Mouse (Mus musculus) myocyte (in vitro differentiated cells): ENCODE measurements at regions not wholly inside any gene's neighbourhood (a gene's known extent, or its start where the extent isn't known, plus 50 kb on each side); places are given as distances from the start of the nearest gene placed in this dataset.

Experiments
- E2F4 ChIP-seq: IDR thresholded peaks from one replicate; pipeline ENCODE4 v1.6.1; 2011; ENCODE audit warnings: mild to moderate bottlenecking, control low read depth, moderate library complexity; ENCODE audit not compliant: insufficient read depth
- MAX ChIP-seq: IDR thresholded peaks from one replicate; pipeline ENCODE4 v1.6.1; 2011; ENCODE audit warnings: low read depth, mild to moderate bottlenecking, control low read depth
- MYOD1 ChIP-seq, 3 experiments: IDR thresholded peaks; one replicate each; pipeline ENCODE4 v1.6.1; 2011; ENCODE audit warnings: control low read depth in 2 of 3, low read depth in 2 of 3, mild to moderate bottlenecking in 2 of 3, moderate library complexity in 1 of 3; ENCODE audit not compliant: insufficient read length in 2 of 3, control insufficient read depth in 1 of 3
- MYOG ChIP-seq, 3 experiments: IDR thresholded peaks; one replicate each; pipeline ENCODE4 v1.6.1; 2011; ENCODE audit warnings: control low read depth in 2 of 3, low read depth in 2 of 3, mild to moderate bottlenecking in 2 of 3; ENCODE audit not compliant: insufficient read length in 2 of 3, control insufficient read depth in 1 of 3, insufficient read depth in 1 of 3
- POLR2A ChIP-seq: IDR thresholded peaks from one replicate; pipeline ENCODE4 v1.6.1; 2011; ENCODE audit warnings: low read depth, mild to moderate bottlenecking, control low read depth, moderate library complexity; ENCODE audit not compliant: insufficient read length
- POLR2AphosphoS2 ChIP-seq: IDR thresholded peaks from one replicate; pipeline ENCODE4 v1.6.1; 2011; ENCODE audit warnings: low read depth, control low read depth; ENCODE audit not compliant: insufficient read length
- REST ChIP-seq: IDR thresholded peaks from one replicate; pipeline ENCODE4 v1.6.1; 2011; ENCODE audit warnings: mild to moderate bottlenecking, control low read depth, moderate library complexity; ENCODE audit not compliant: insufficient read depth, insufficient read length
- TCF12 ChIP-seq: IDR thresholded peaks from one replicate; pipeline ENCODE4 v1.6.1; 2011; ENCODE audit warnings: mild to moderate bottlenecking, control low read depth; ENCODE audit not compliant: poor library complexity, insufficient read depth, severe bottlenecking
- USF1 ChIP-seq: IDR thresholded peaks from one replicate; pipeline ENCODE4 v1.6.1; 2011; ENCODE audit warnings: low read depth, mild to moderate bottlenecking, control low read depth, moderate library complexity

- TF ChIP-seq POLR2A (no peak), POLR2AphosphoS2 (no peak), TCF12 (no peak), USF1 (no peak), E2F4 (no peak), REST (no peak), MAX (no peak), MYOG (IDR thresholded peaks at IDR 0.05; ENCODE audit: control insufficient read depth in 1 of 3, insufficient read depth in 1 of 3, insufficient read length in 2 of 3, low read depth in 2 of 3) (no peak), MYOD1 (IDR thresholded peaks at IDR 0.05; ENCODE audit: control insufficient read depth in 1 of 3, insufficient read length in 2 of 3, low read depth in 2 of 3) (no peak)
Observed at GRCm38 (mm10) chr10:95747939-95748338, 74.7 kb upstream of the Anapc15-ps start.
